Mouse (Mus musculus): ENCODE measurements at regions not wholly inside any gene's neighbourhood (a gene's known extent, or its start where the extent isn't known, plus 50 kb on each side); places are given as distances from the start of the nearest gene placed in this dataset.

- TF ChIP-seq CTCF (IDR thresholded peaks at IDR 0.05; ENCODE audit: low read depth) = no peak
- ATAC-seq (ENCODE audit: insufficient read depth) (no peak), DNase-seq (no peak)
- no peaks in the 10 kb centered on the region for H3K27me3 ChIP-seq (ENCODE audit: insufficient read depth, low read length)
- H3K27ac ChIP-seq (ENCODE audit: low read depth) = no peak overlapping the region
- no peak overlapping the region for H3K9ac ChIP-seq
- 77% methylated on average over 1 of the region's 1 CpGs for WGBS
- no peaks in the 10 kb centered on the region for H3K4me1 ChIP-seq (ENCODE audit: insufficient read depth)
- H3K4me2 ChIP-seq = no peak overlapping the region
- no peaks in the 10 kb centered on the region for H3K36me3 ChIP-seq (ENCODE audit: insufficient read depth)
- H3K9me3 ChIP-seq (ENCODE audit: low read depth, low read length) = no peaks in the 10 kb centered on the region
- H3K4me3 ChIP-seq (ENCODE audit: low read depth, low read length) = no peak overlapping the region
These were observed 1738.6 kb downstream of the Efnb2 start for GRCm38 (mm10) chr8:6922467-6922866.

- TF ChIP-seq CTCF (IDR thresholded peaks at IDR 0.05; ENCODE audit: low read depth) = no peak
- no peaks in the 10 kb centered on the region for H3K4me1 ChIP-seq (ENCODE audit: insufficient read depth)
- H3K9me3 ChIP-seq (ENCODE audit: low read depth, low read length) = no peaks in the 10 kb centered on the region
- DNase-seq (no peak), ATAC-seq (ENCODE audit: insufficient read depth) (no peak)
- H3K27ac ChIP-seq (ENCODE audit: low read depth) = no peak overlapping the region
- 64% methylated on average over 3 of the region's 3 CpGs for WGBS
- H3K27me3 ChIP-seq (ENCODE audit: insufficient read depth, low read length) = no peaks in the 10 kb centered on the region
- H3K9ac ChIP-seq = no peak overlapping the region
- no peaks in the 10 kb centered on the region for H3K36me3 ChIP-seq (ENCODE audit: insufficient read depth)
- H3K4me2 ChIP-seq = no peak overlapping the region
- H3K4me3 ChIP-seq (ENCODE audit: low read depth, low read length) = no peak overlapping the region
These were observed 1753.4 kb downstream of the Efnb2 start for GRCm38 (mm10) chr8:6907682-6908081.

GRCm38 (mm10) chr8:6891456-6891855 is 1769.6 kb downstream of the Efnb2 start:
- ATAC-seq (ENCODE audit: insufficient read depth) (no peak), DNase-seq (peak; percentile 46)
- Histone ChIP-seq H3K27ac (ENCODE audit: low read depth) (no peak overlapping the region), H3K9ac (no peak overlapping the region), H3K4me3 (ENCODE audit: low read depth, low read length) (no peak overlapping the region), H3K9me3 (ENCODE audit: low read depth, low read length) (no peaks in the 10 kb centered on the region), H3K4me1 (ENCODE audit: insufficient read depth) (no peaks in the 10 kb centered on the region), H3K4me2 (no peak overlapping the region), H3K27me3 (ENCODE audit: insufficient read depth, low read length) (no peaks in the 10 kb centered on the region), H3K36me3 (ENCODE audit: insufficient read depth) (no peaks in the 10 kb centered on the region)
- TF ChIP-seq CTCF (IDR thresholded peaks at IDR 0.05; ENCODE audit: low read depth) = no peak
- WGBS = 68% methylated on average over 1 of the region's 1 CpGs

DNA sequence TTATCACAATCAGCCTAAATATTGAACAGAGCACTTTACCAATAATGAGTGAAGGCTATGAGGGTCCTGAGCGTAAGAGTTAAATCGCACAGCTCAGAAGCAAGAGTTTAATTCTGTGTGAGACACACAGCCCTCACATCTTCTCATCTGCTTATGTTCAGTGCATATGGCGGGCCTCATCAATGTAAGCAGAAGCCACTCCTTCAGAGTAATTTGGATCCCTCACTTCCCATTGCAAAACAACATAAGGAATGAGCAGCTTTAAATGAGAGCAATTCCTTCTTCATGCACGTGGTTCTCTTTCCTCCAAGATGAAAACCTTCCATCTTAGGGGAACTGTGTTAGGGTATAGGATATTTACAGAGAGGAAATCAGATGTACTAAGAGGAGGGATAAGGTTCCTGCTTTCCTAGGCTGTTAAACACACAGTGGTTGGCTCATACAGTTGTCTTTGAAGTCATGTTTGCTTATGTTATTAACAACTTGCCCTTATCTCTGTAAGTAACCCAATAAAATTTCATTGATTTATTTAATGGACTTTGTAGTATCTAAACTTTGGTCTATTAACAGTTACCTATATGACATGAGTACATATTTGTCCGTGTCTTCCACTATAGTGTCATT is 1774.2 kb downstream of the Efnb2 start:
- ATAC-seq (ENCODE audit: insufficient read depth) = no peak
- no peak for TF ChIP-seq CTCF (IDR thresholded peaks at IDR 0.05; ENCODE audit: low read depth)

DNA sequence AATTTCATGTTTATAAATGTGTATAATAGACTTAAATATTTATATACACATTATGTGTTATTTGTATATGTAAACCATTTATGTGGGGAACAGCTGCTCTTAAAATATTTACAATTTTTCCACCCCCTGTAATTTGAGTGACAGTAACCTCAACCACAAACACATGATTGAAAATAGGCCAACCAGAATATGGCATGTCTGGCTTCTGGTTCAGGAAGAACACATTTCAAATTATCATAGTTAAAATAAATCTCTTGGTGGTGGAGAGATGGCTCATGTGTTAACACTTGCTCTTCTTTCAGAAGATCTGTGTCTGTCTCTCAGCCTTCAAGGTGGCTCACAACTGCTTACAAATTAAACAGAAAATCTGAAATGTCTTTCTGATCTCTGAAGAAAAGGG is 1776.2 kb downstream of the Efnb2 start:
- Histone ChIP-seq H3K9ac (no peak overlapping the region), H3K27ac (ENCODE audit: low read depth) (no peak overlapping the region), H3K4me2 (no peak overlapping the region), H3K4me1 (ENCODE audit: insufficient read depth) (no peaks in the 10 kb centered on the region), H3K36me3 (ENCODE audit: insufficient read depth) (no peaks in the 10 kb centered on the region), H3K4me3 (ENCODE audit: low read depth, low read length) (no peak overlapping the region), H3K9me3 (ENCODE audit: low read depth, low read length) (no peaks in the 10 kb centered on the region), H3K27me3 (ENCODE audit: insufficient read depth, low read length) (no peaks in the 10 kb centered on the region)
- DNase-seq (peak; percentile 7), ATAC-seq (ENCODE audit: insufficient read depth) (no peak)
- no peak for TF ChIP-seq CTCF (IDR thresholded peaks at IDR 0.05; ENCODE audit: low read depth)

More for the DNA sequence above, 1774.2 kb downstream of the Efnb2 start:
- Histone ChIP-seq H3K36me3 (ENCODE audit: insufficient read depth) (no peaks in the 10 kb centered on the region), H3K9ac (no peak overlapping the region), H3K27ac (ENCODE audit: low read depth) (no peak overlapping the region), H3K4me3 (ENCODE audit: low read depth, low read length) (no peak overlapping the region), H3K4me1 (ENCODE audit: insufficient read depth) (no peaks in the 10 kb centered on the region), H3K9me3 (ENCODE audit: low read depth, low read length) (no peaks in the 10 kb centered on the region), H3K27me3 (ENCODE audit: insufficient read depth, low read length) (no peaks in the 10 kb centered on the region), H3K4me2 (no peak overlapping the region)
- no peak for DNase-seq
- 76% methylated on average over 5 of the region's 5 CpGs for WGBS

DNA sequence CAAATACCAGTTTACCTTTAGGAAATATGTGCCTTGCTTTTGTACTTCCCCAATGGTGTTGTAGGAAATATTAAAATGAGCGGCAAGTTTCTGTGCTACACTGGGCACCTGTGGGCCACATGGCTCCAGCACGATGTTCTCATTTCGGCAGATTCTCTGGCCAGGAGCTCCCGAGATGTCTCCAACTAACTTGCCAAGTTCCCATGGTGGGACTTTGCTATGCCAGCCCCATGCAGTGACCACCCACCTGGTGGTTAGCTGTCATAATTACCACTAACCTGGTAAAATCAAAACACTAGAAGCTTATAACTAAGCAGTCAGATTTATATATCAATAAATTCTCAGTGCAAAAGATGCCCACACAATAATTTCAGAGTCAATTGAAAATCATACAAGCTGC is 1777.5 kb upstream of the Slc10a2 start:
- H3K36me3 ChIP-seq (ENCODE audit: insufficient read depth) = no peaks in the 10 kb centered on the region
- no peak overlapping the region for H3K4me3 ChIP-seq (ENCODE audit: low read depth, low read length)
- H3K4me1 ChIP-seq (ENCODE audit: insufficient read depth) = no peaks in the 10 kb centered on the region
- H3K27ac ChIP-seq (ENCODE audit: low read depth) = no peak overlapping the region
- WGBS = 84% methylated on average over 4 of the region's 4 CpGs
- H3K4me2 ChIP-seq = no peak overlapping the region
- TF ChIP-seq CTCF (IDR thresholded peaks at IDR 0.05; ENCODE audit: low read depth) = no peak
- no peak for ATAC-seq (ENCODE audit: insufficient read depth)
- no peak for DNase-seq
- H3K27me3 ChIP-seq (ENCODE audit: insufficient read depth, low read length) = no peaks in the 10 kb centered on the region
- no peaks in the 10 kb centered on the region for H3K9me3 ChIP-seq (ENCODE audit: low read depth, low read length)
- no peak overlapping the region for H3K9ac ChIP-seq
